Mouse (Mus musculus) stomach, postnatal 0 days (tissue): ENCODE measurements around the gene Ppp2r5a. TPM values are rescaled to one million over a fixed set of nuclear protein-coding genes. Genes with fewer than 3 reads are reported as not detected.

Source experiments
- ATAC-seq: fragments of 200-750 bp; cut with Nextera tagmentation; 2 replicates; pipeline ENCODE4 v1.8.0; 2017; ENCODE audit not compliant: low FRiP score, low TSS enrichment
- DNase-seq: peaks from one replicate; pipeline ENCODE4 v3.0.0-alpha.2; 2016; ENCODE audit warnings: low spot score
- H3K27ac ChIP-seq: fragments of 300-500 bp; sonication (generic); replicated peaks from 2 replicates; pipeline ENCODE4 v1.5.1; 2014; ENCODE audit warnings: mild to moderate bottlenecking, control low read depth
- H3K27me3 ChIP-seq: fragments of 300-500 bp; sonication (generic); 2 replicates; pipeline ENCODE4 v1.6.1; 2014; ENCODE audit warnings: low read length; ENCODE audit not compliant: control insufficient read depth, insufficient read depth
- H3K36me3 ChIP-seq: fragments of 300-500 bp; sonication (generic); 2 replicates; pipeline ENCODE4 v1.6.1; 2014; ENCODE audit warnings: low read length, mixed read lengths; ENCODE audit not compliant: control insufficient read depth, insufficient read depth
- H3K4me1 ChIP-seq: fragments of 300-500 bp; sonication (generic); replicated peaks from 2 replicates; pipeline ENCODE4 v1.6.1; 2014; ENCODE audit warnings: antibody characterized with exemption; ENCODE audit not compliant: control insufficient read depth, insufficient read depth
- H3K4me2 ChIP-seq: fragments of 300-500 bp; sonication (generic); replicated peaks from 2 replicates; pipeline ENCODE4 v1.6.1; 2014; ENCODE audit warnings: low read depth, mild to moderate bottlenecking, control low read depth, moderate library complexity
- H3K4me3 ChIP-seq: fragments of 300-500 bp; sonication (generic); 2 replicates; pipeline ENCODE4 v1.5.1; 2014; ENCODE audit warnings: low read depth, low read length, control low read depth
- H3K9ac ChIP-seq: fragments of 300-500 bp; sonication (generic); 2 replicates; pipeline ENCODE4 v1.6.1; 2014; ENCODE audit warnings: mild to moderate bottlenecking, low read length, control low read depth, mixed read lengths
- H3K9me3 ChIP-seq: fragments of 300-500 bp; sonication (generic); 2 replicates; pipeline ENCODE4 v1.6.1; 2016; ENCODE audit warnings: low read length; ENCODE audit not compliant: control insufficient read depth
- CTCF ChIP-seq: IDR thresholded peaks from 2 replicates; pipeline ENCODE4 v1.5.1; 2016; ENCODE audit warnings: antibody characterized with exemption, low read depth, mild to moderate bottlenecking, moderate library complexity
- EP300 ChIP-seq: optimal IDR thresholded peaks from 2 replicates; pipeline ENCODE3; 2016; ENCODE audit warnings: antibody characterized with exemption
- WGBS: fragments of 180-500 bp; shearing (Covaris S2); extraction: QIAGEN DNeasy Blood & Tissue Kit; methylation state at CpG from one replicate; pipeline ENCODE4 v1.1.7; 2014; 5-methylcytosine and 5-hydroxymethylcytosine counted together
- polyA plus RNA-seq: library from polyadenylated mRNA; unstranded; fragments of >200 nt; fragmentation: Nextera tagmentation; extraction: Ambion mirVana; gene quantifications from 2 replicates; pipeline ENCODE4 v1.2.1, GENCODE M21; 2015

Ppp2r5a gene
- polyA plus RNA-seq, 1 experiment from 2014 or later: 28.4 TPM

DNA sequence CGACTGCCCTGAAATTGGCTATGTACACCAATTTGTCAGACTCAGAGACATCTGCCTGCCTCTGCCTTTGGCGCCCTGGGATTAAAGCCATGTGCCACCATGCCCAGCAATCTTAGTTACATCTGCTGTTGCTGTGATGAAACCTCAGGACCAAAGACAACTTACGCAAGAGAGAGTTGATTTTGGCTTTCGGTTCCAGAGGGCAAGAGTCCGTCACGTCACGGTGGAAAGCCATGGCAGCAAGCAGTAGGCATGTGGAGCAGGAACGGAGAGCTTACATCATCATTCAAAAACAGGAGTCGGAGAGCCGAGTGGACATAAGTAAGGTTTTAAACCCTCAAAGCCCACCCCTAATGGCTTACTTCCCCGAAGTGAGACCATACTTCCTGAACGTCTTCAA lies 42.3 kb upstream of the Ppp2r5a start:
- Histone ChIP-seq H3K4me3 (no peak overlapping the region), H3K36me3 (no peaks in the 10 kb centered on the region), H3K4me2 (no peak overlapping the region), H3K27me3 (no peaks in the 10 kb centered on the region), H3K9ac (no peak overlapping the region), H3K9me3 (no peaks in the 10 kb centered on the region), H3K4me1 (no peaks in the 10 kb centered on the region), H3K27ac (no peak overlapping the region)
- DNase-seq: no peak
- ATAC-seq: no peak; the same call in 1 of the 2 replicates
- WGBS: 81% methylated on average over 12 of the region's 12 CpGs
- no peak for TF ChIP-seq CTCF
- no peak for TF ChIP-seq EP300

DNA sequence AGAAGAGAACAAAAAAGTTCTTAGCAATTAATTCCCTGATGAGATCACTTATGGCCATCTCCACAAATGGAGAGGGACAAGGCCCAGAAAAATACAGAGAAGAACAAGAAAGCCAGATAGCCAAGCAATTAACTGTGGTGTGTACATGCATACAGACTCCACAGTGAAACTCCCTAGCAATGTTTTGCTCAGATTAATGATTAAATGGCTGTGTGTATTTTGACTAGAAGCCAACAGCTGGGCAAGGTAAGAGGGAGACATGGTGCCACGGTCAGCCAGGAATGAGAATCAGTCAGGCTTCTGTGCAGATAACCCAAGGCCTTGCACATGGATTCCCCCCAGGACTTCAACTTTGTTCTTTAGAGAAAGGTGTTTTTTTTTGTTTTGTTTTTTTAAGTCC lies 41.4 kb upstream of the Ppp2r5a start:
- WGBS: 30% methylated on average over 1 of the region's 1 CpGs
- DNase-seq: peak; percentile 50
- no peak overlapping the region for H3K4me3 ChIP-seq
- no peaks in the 10 kb centered on the region for H3K27me3 ChIP-seq
- H3K4me1 ChIP-seq: no peaks in the 10 kb centered on the region
- no peaks in the 10 kb centered on the region for H3K9me3 ChIP-seq
- 0 out of 2 replicates have a peak overlapping the region, but pooled peaks have one; percentile 30 for H3K27ac ChIP-seq
- H3K9ac ChIP-seq: no peak overlapping the region
- no peaks in the 10 kb centered on the region for H3K36me3 ChIP-seq
- TF ChIP-seq EP300: no peak
- no peak for TF ChIP-seq CTCF
- no peak overlapping the region for H3K4me2 ChIP-seq
- peak; percentile 82 for ATAC-seq

DNA sequence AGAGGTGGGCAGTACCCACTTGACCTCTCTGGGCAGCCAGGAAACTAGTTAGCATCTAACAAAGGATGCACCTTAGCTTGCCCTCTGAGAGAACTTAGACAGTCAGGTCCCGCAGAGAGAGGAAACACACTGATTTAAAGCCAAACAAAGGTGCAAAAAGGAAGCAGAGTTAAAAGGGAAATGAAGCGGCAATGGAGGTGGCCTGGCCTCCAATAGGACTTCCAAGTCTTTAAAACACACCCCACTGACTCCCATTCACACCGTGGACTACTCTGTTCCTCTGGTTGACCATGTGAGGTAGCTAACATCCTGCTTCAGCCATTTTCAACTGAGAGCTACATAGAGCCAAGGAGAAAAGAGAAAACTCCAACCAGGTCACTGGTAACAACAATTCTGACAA lies 35.9 kb upstream of the Ppp2r5a start:
- TF ChIP-seq EP300 (no peak), CTCF (no peak)
- Histone ChIP-seq H3K4me2 (no peak overlapping the region), H3K27ac (peak overlapping the region; percentile 8; the same call in 1 of the 2 replicates), H3K4me1 (0 out of 2 replicates have a peak, but pooled peaks cover 2% of the 10 kb centered on the region), H3K27me3 (no peaks in the 10 kb centered on the region), H3K9me3 (no peaks in the 10 kb centered on the region), H3K4me3 (no peak overlapping the region), H3K9ac (no peak overlapping the region), H3K36me3 (no peaks in the 10 kb centered on the region)
- 64% methylated on average over 3 of the region's 3 CpGs for WGBS
- no peak for ATAC-seq
- DNase-seq: no peak

DNA sequence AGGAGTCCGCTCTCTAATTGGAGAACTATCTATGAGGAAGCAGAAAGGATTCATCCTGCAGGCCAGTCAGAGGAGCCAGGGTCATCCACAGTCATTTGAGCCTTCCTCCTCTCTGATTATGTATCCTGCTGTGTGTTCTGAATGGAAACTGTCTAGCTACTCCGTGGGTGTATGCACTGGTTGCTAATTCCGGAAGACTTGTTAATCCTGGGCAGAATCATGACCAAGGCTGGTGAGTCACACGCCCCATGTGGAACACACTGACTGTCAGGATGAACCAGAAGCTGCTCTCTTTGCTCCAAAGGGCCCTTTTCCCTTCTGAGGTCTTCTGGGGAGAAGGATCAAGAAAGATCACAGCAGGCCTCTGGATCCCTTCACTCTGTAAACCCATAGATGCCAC lies 35.5 kb upstream of the Ppp2r5a start:
- 64% methylated on average over 4 of the region's 4 CpGs for WGBS
- ATAC-seq: no peak
- no peaks in the 10 kb centered on the region for H3K9me3 ChIP-seq
- H3K4me2 ChIP-seq: no peak overlapping the region
- TF ChIP-seq CTCF: no peak
- no peak overlapping the region for H3K4me3 ChIP-seq
- no peaks in the 10 kb centered on the region for H3K27me3 ChIP-seq
- 0 out of 2 replicates have a peak, but pooled peaks cover 2% of the 10 kb centered on the region for H3K4me1 ChIP-seq
- H3K27ac ChIP-seq: no peak overlapping the region
- H3K9ac ChIP-seq: no peak overlapping the region
- DNase-seq: no peak
- H3K36me3 ChIP-seq: no peaks in the 10 kb centered on the region

DNA sequence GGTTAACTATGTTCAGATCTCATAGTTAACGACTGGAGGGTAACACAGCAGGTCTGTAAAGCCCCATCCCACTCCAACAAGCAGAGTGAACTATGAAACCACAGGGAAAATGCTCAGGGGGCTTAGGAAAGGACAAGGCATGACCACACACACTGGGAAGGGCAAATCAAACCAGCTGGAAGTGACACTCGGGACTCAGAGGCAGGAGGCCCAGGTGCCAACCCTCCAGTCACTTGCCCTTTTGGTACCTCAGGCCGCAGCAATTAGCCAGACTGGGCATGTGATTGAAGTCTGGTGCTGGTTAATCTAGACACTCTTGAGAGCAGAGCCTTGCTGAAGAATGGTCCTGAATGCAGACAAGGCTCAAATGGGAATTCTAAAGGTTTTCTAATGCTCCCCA lies 33.6 kb upstream of the Ppp2r5a start:
- Histone ChIP-seq H3K27ac (no peak overlapping the region), H3K4me3 (no peak overlapping the region), H3K4me1 (peaks cover 4% of the 10 kb centered on the region; the same call in 1 of the 2 replicates), H3K36me3 (no peaks in the 10 kb centered on the region), H3K27me3 (no peaks in the 10 kb centered on the region), H3K9ac (no peak overlapping the region), H3K4me2 (no peak overlapping the region), H3K9me3 (no peaks in the 10 kb centered on the region)
- no peak for DNase-seq
- WGBS: 57% methylated on average over 3 of the region's 3 CpGs
- no peak for ATAC-seq
- TF ChIP-seq EP300 (no peak), CTCF (no peak)

DNA sequence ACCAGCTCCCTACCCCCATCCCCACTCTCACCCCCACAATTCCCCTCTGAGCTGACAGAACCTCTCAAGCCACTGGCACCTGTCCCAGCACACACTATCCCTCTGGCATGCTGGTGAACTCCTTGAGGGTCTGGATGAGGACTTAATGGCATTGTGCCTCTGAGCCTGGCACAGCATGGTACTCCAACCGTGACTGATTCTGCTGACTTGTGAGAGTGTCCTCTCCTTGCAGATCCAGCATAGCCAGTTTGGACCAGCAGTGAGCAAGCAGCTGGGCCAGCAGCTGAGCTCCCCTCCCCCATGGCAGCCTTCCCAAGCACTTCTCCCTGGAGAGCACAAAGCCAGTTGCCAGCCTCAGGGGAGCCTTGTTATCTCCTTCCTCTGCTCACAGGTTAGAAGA lies 32.3 kb upstream of the Ppp2r5a start:
- 5% methylated on average over 1 of the region's 1 CpGs for WGBS

More for the DNA sequence above, 32.3 kb upstream of the Ppp2r5a start:
- Histone ChIP-seq H3K4me2 (no peak overlapping the region), H3K4me1 (peaks cover 4% of the 10 kb centered on the region; the same call in 1 of the 2 replicates), H3K9ac (no peak overlapping the region), H3K4me3 (no peak overlapping the region), H3K27me3 (no peaks in the 10 kb centered on the region), H3K36me3 (no peaks in the 10 kb centered on the region), H3K9me3 (no peaks in the 10 kb centered on the region), H3K27ac (no peak overlapping the region)
- DNase-seq (peak; percentile 59), ATAC-seq (peak; percentile 55; the same call in 1 of the 2 replicates)
- TF ChIP-seq EP300 (no peak), CTCF (no peak)
